Mouse (Mus musculus) liver, postnatal 0 days (tissue): Measurements from ENCODE around the gene Zfp629.
"Not testable (repeated sequence)": the region's sequence is repeated elsewhere in the genome, so short reads cannot be mapped to it uniquely, and the experiment has no call there.

Experiments
- CTCF ChIP-seq: sonication (generic); IDR thresholded peaks from 2 replicates; pipeline ENCODE4 v1.5.1; 2016; ENCODE audit warnings: antibody characterized with exemption, low read depth
- EP300 ChIP-seq: IDR thresholded peaks from 2 replicates; pipeline ENCODE4 v1.6.1; 2016; ENCODE audit warnings: antibody characterized with exemption, low read depth, mild to moderate bottlenecking

GRCm38 (mm10) chr7:127618402-127618801 lies 2.8 kb upstream of the Zfp629 start:
- not testable (repeated sequence) for TF ChIP-seq CTCF, EP300
